In genomic region chr12:5345088-5345487, GRCm38 (mm10) we compare ENCODE assay signal across 21 mouse cellular contexts. TPM values are rescaled to one million over a fixed set of nuclear protein-coding genes. Genes with fewer than 3 reads are reported as not detected.
"Had no signal": no experiment of that assay in that cellular context is flagged by ENCODE, and none has a peak within 500 bp of the region (broad histone marks: within the 10 kb centered on the region; RNA-seq: fewer than 3 reads in every experiment).

No protein-coding gene starts in this region.

- ATAC-seq: midbrain, embryonic 16.5 days had no signal

- H3K36me3 ChIP-seq: midbrain, embryonic 12.5 days; neural tube, embryonic 13.5 days had no signal

- H3K27me3 ChIP-seq: midbrain, embryonic 12.5 days; neural tube, embryonic 13.5 days; neural tube, embryonic 15.5 days had no signal

- H3K4me2 ChIP-seq: midbrain, embryonic 12.5 days; neural tube, embryonic 13.5 days; neural tube, embryonic 15.5 days had no signal

- DNase-seq: lung, adult 2 months; lung, postnatal 14 days; lung, postnatal 4 days; midbrain, embryonic 14.5 days; retina, postnatal 1 day; right cerebral cortex, adult 18-20 months; right cerebral cortex, postnatal 25 days; right cerebral cortex, postnatal 4 days; spleen, adult 18-20 months; thymus, adult 18-20 months; thymus, postnatal 14 days; thymus, postnatal 36 days had no signal

- H3K4me3 ChIP-seq: midbrain, embryonic 10.5 days; midbrain, embryonic 12.5 days; myocyte; neural tube, embryonic 13.5 days; neural tube, embryonic 15.5 days had no signal

- H3K9ac ChIP-seq: liver, embryonic 14.5 days; midbrain, embryonic 12.5 days; neural tube, embryonic 13.5 days; neural tube, embryonic 15.5 days had no signal

- H3K27ac ChIP-seq: liver, embryonic 14.5 days; midbrain, embryonic 10.5 days; midbrain, embryonic 12.5 days; neural tube, embryonic 13.5 days; neural tube, embryonic 15.5 days had no signal

- H3K9me3 ChIP-seq: midbrain, embryonic 10.5 days; midbrain, embryonic 12.5 days; neural tube, embryonic 13.5 days; neural tube, embryonic 15.5 days had no signal

- H3K4me1 ChIP-seq: midbrain, embryonic 12.5 days; neural tube, embryonic 15.5 days had no signal

RNA-seq across cellular contexts. Expression of gene Klhl29, which starts 30.4 kb away (rescaled TPM):
- total RNA-seq: megakaryocyte, adult 5-6 weeks; megakaryocyte-erythroid progenitor cell, adult 5-6 weeks had no signal
